Mouse (Mus musculus): ENCODE data around the gene Dusp13. TPM values are rescaled to one million over a fixed set of nuclear protein-coding genes. Genes with fewer than 3 reads are reported as not detected.

Gene Dusp13
- polyA plus RNA-seq, 1 experiment from 2014 or later = 0.51 TPM

DNA sequence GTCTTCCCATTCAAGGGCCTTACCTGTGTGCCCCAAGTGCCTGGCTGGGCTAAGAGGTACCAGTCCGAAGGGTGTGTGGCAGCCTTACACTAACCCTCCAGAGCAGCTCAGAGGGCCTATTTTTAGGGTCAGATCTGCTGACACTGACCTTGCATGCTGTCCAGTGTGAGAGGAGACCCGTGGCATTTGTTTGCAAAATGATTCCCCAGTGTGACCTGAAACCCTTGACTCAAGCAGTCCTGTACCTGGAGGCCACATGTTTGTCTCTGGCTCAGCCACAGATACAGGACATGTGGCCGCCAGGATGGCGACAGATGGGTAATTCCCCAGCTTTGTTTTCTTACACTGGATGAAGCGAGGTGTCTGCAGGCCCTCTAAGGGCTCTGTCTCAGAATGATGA is 36.5 kb downstream of the Dusp13 start, which contains the start of gene Dupd1:
Gene Dupd1, minus strand, starts transcription at position 91 of the 400 bp plus-strand sequence.
- 77% methylated on average over 5 of the region's 5 CpGs for WGBS
- no peaks in the 10 kb centered on the region for H3K4me1 ChIP-seq (replicated peaks; ENCODE audit: control insufficient read depth, insufficient read depth, low read length)
- H3K27me3 ChIP-seq (ENCODE audit: control insufficient read depth, insufficient read depth, low read length) = no peaks in the 10 kb centered on the region
- DNase-seq (ENCODE audit: low spot score) (no peak), ATAC-seq (ENCODE audit: low FRiP score) (no peak)
- no peak within 1 kb of the TSS for H3K4me2 ChIP-seq (replicated peaks)
- no peak within 1 kb of the TSS for H3K9ac ChIP-seq
- no peak within 1 kb of the TSS for H3K4me3 ChIP-seq (replicated peaks; ENCODE audit: low read length)
- H3K36me3 ChIP-seq (replicated peaks; ENCODE audit: control insufficient read depth, insufficient read depth) = no peaks in the 10 kb centered on the region
- no peak within 1 kb of the TSS for H3K27ac ChIP-seq
- H3K9me3 ChIP-seq (ENCODE audit: control insufficient read depth, low read length) = no peaks in the 10 kb centered on the region

DNA sequence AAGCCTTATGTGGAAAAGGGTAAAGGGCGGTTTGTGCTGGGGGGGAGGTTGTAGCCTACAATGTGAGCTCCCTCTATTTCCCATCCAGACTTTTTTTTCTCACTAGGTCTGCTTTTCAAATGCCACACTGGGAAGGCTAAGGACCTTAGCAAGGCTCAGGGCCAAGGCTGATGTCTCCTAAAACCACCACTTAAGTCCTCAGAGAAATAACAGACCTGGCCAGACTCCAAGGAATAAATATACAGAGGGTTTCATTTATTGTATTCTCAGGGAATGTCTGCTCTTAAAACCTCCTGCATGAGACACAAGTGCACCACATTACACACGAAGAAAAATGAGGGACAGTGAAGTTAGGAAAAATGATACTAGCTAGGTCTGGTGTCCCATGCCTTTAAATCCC is 39.8 kb downstream of the Dusp13 start:
- H3K4me3 ChIP-seq (replicated peaks; ENCODE audit: low read length) = no peak overlapping the region
- H3K9me3 ChIP-seq (ENCODE audit: control insufficient read depth, low read length) = no peaks in the 10 kb centered on the region
- no peaks in the 10 kb centered on the region for H3K36me3 ChIP-seq (replicated peaks; ENCODE audit: control insufficient read depth, insufficient read depth)
- no peaks in the 10 kb centered on the region for H3K4me1 ChIP-seq (replicated peaks; ENCODE audit: control insufficient read depth, insufficient read depth, low read length)
- DNase-seq (ENCODE audit: low spot score) = no peak
- H3K9ac ChIP-seq = no peak overlapping the region
- WGBS = 89% methylated on average over 2 of the region's 2 CpGs
- ATAC-seq (ENCODE audit: low FRiP score) = no peak
- no peak overlapping the region for H3K27ac ChIP-seq
- no peak overlapping the region for H3K4me2 ChIP-seq (replicated peaks)
- no peaks in the 10 kb centered on the region for H3K27me3 ChIP-seq (ENCODE audit: control insufficient read depth, insufficient read depth, low read length)

DNA sequence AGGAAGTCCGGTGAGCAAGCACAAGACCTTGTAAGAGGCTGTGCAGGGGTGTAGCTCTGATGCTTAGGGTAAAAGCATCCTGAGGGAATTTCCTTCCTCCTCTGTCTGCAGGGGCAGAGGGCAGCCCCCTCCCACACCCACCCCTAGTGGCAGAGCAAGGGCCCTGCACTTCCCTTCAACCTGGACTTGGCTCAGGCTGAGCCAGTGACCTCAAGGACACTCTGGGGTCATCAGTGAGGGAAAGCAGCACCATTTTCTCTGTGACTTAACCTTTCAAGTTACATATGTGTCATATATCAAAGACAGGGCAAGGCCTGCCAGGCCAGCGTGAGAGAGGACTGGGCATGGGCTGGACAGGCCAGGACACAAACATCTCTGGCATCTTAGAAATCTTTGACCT is 41.4 kb downstream of the Dusp13 start:
- H3K36me3 ChIP-seq (replicated peaks; ENCODE audit: control insufficient read depth, insufficient read depth) = no peaks in the 10 kb centered on the region
- no peaks in the 10 kb centered on the region for H3K9me3 ChIP-seq (ENCODE audit: control insufficient read depth, low read length)
- H3K27ac ChIP-seq = no peak overlapping the region
- ATAC-seq (ENCODE audit: low FRiP score) = no peak
- H3K4me2 ChIP-seq (replicated peaks) = no peak overlapping the region
- 73% methylated on average over 2 of the region's 2 CpGs for WGBS
- H3K9ac ChIP-seq = no peak overlapping the region
- no peak overlapping the region for H3K4me3 ChIP-seq (replicated peaks; ENCODE audit: low read length)
- H3K4me1 ChIP-seq (replicated peaks; ENCODE audit: control insufficient read depth, insufficient read depth, low read length) = no peaks in the 10 kb centered on the region
- no peaks in the 10 kb centered on the region for H3K27me3 ChIP-seq (ENCODE audit: control insufficient read depth, insufficient read depth, low read length)
- no peak for DNase-seq (ENCODE audit: low spot score)

DNA sequence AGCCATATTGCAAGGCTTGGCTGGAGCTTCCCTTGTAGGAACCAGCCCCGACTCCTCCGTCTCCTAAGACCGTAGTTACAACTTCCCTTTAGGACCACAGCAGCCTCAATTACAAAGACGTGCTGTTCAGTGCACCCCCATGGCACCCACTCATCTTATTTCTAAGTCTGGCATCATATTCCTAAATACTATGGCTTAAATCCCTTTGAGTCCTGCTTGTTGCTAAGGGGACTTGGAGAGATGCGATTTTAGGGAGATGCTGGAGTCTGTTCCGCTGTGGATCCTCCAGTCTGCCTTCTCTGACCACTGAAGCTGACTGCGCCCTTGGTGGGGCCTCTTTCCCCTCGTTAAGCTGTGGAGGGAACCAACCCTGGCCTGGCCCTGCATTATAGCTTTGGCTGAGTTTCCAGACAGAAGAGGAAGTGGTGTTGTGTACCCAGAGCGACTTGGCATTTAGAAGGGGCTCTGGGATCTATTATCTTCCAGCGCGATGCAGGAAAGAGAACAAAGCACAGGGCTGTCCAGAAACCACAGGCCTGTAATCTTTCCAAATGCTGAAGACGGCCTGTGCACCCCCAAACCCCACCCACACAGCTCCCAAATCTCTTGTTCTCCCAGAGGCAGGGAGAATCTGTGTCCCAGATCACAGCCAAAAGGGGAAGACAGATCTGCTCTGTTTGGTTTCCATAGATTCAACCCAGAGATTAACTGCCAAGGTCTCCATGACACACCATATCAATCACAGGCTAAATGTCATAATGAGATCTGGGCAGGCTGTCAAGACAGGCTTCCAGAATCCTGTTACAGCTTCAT is 44.0 kb downstream of the Dusp13 start:
- Histone ChIP-seq H3K27ac (peak overlapping the region; percentile 30; the same call in 1 of the 2 replicates), H3K36me3 (replicated peaks; ENCODE audit: control insufficient read depth, insufficient read depth) (no peaks in the 10 kb centered on the region), H3K27me3 (ENCODE audit: control insufficient read depth, insufficient read depth, low read length) (no peaks in the 10 kb centered on the region), H3K9me3 (ENCODE audit: control insufficient read depth, low read length) (no peaks in the 10 kb centered on the region), H3K4me3 (replicated peaks; ENCODE audit: low read length) (no peak overlapping the region), H3K4me2 (replicated peaks) (no peak overlapping the region), H3K9ac (no peak overlapping the region), H3K4me1 (replicated peaks; ENCODE audit: control insufficient read depth, insufficient read depth, low read length) (no peaks in the 10 kb centered on the region)
- DNase-seq (ENCODE audit: low spot score) (peak; percentile 33), ATAC-seq (ENCODE audit: low FRiP score) (peak; percentile 55; the same call in 1 of the 2 replicates)
- 56% methylated on average over 12 of the region's 12 CpGs for WGBS

DNA sequence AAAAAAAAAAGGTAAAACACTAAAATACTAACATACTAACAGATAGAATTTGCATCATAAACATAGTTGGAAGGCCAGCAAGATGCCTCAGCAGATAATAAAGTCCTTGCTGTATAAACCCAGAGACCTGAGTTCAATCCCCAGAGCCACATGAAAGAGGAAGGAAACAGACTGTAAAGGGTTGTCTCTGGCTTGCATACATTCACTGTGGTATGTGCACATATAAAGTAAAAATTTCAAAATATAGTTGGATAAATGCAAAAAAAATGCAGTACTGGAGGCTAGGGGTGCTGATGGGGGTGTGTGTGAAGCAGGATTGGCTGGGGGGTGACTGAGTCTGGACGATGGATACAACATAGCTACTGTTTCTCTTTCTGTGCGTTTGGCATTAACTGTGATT is 45.5 kb downstream of the Dusp13 start:
- DNase-seq (ENCODE audit: low spot score) = no peak
- no peaks in the 10 kb centered on the region for H3K36me3 ChIP-seq (replicated peaks; ENCODE audit: control insufficient read depth, insufficient read depth)
- no peaks in the 10 kb centered on the region for H3K27me3 ChIP-seq (ENCODE audit: control insufficient read depth, insufficient read depth, low read length)
- H3K27ac ChIP-seq = no peak overlapping the region
- no peak overlapping the region for H3K4me3 ChIP-seq (replicated peaks; ENCODE audit: low read length)
- no peaks in the 10 kb centered on the region for H3K4me1 ChIP-seq (replicated peaks; ENCODE audit: control insufficient read depth, insufficient read depth, low read length)
- H3K4me2 ChIP-seq (replicated peaks) = no peak overlapping the region
- no peak for ATAC-seq (ENCODE audit: low FRiP score)
- H3K9ac ChIP-seq = no peak overlapping the region
- 90% methylated on average over 2 of the region's 2 CpGs for WGBS
- H3K9me3 ChIP-seq (ENCODE audit: control insufficient read depth, low read length) = no peaks in the 10 kb centered on the region

DNA sequence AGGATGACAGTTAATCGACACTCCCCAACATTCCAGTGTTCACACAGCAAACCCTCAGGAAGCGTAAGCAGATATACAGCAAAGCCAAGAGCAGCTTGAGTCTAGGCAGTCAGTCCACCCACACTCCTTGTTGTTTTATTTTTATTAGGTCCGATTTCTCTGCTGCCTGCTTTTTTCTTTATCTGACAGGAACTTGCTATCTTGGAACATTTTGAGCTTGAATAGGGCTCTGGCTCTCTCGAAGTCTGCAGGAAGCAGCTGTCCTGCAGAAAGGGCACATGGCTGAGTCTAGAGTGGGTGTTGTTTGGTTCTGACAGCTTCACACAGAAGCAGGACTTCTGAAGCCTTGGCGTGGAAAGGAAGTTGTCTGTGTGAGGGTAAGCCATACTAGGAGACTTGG is 47.7 kb downstream of the Dusp13 start:
- no peak for DNase-seq (ENCODE audit: low spot score)
- Histone ChIP-seq H3K36me3 (replicated peaks; ENCODE audit: control insufficient read depth, insufficient read depth) (no peaks in the 10 kb centered on the region), H3K4me2 (replicated peaks) (no peak overlapping the region), H3K9ac (no peak overlapping the region), H3K4me3 (replicated peaks; ENCODE audit: low read length) (no peak overlapping the region), H3K27ac (no peak overlapping the region), H3K4me1 (replicated peaks; ENCODE audit: control insufficient read depth, insufficient read depth, low read length) (no peaks in the 10 kb centered on the region), H3K9me3 (ENCODE audit: control insufficient read depth, low read length) (no peaks in the 10 kb centered on the region), H3K27me3 (ENCODE audit: control insufficient read depth, insufficient read depth, low read length) (no peaks in the 10 kb centered on the region)
- 87% methylated on average over 5 of the region's 5 CpGs for WGBS
- ATAC-seq (ENCODE audit: low FRiP score) = no peak

DNA sequence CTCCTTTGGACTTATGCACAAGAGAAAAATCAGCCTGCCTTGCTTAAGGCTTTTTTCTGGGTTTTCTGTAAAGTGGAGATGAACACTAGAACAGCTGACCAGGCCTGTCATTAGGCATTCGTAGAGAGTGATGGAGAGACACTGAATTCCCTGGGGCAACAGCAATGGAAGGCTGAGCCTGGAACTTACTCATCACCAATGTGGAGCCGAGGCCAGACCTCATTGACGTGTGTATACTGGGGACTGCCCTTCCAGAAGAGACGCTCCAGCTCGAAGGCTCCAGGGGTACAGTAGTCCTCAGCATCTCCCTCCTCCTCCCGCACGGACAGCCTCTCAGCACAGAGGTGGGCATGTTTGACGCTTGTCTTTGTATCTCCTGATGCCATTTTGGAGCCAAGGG is 48.3 kb downstream of the Dusp13 start:
- Histone ChIP-seq H3K27ac (no peak overlapping the region), H3K9ac (no peak overlapping the region), H3K9me3 (ENCODE audit: control insufficient read depth, low read length) (no peaks in the 10 kb centered on the region), H3K4me3 (replicated peaks; ENCODE audit: low read length) (no peak overlapping the region), H3K4me1 (replicated peaks; ENCODE audit: control insufficient read depth, insufficient read depth, low read length) (no peaks in the 10 kb centered on the region), H3K27me3 (ENCODE audit: control insufficient read depth, insufficient read depth, low read length) (no peaks in the 10 kb centered on the region), H3K36me3 (replicated peaks; ENCODE audit: control insufficient read depth, insufficient read depth) (no peaks in the 10 kb centered on the region), H3K4me2 (replicated peaks) (no peak overlapping the region)
- no peak for ATAC-seq (ENCODE audit: low FRiP score)
- WGBS = 86% methylated on average over 8 of the region's 8 CpGs
- no peak for DNase-seq (ENCODE audit: low spot score)

DNA sequence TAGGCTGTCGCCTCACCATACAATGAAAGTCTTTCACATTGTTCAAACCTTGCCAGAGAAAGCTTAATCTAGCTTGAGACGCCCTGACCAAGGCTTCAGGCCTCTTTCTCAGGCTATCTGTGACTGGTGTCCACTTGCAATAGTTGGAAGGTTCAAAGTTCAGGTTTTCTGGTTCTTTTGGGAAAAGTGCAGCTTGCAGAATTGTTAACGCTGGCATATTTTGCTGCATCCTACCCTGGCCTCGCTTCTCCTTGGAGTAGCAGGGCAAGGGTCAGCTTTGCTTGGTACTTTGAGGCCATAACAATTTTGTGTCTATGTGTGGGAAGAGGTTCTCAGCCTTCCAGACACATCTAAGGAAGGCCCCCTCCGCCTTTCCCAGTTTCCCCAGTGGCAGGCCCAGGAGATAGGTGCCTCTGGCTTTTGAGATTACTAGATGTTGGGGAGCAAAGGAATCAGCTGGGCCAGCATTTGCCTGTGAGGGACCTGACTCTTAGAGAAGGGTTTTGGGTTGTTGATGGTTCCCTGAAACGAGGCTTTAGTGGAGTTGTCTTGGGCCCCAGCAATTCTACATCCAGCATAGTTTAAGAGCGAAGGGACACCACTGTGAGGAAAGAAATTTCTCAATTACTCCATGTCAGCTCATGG is 54.7 kb downstream of the Dusp13 start:
- DNase-seq (ENCODE audit: low spot score) (no peak), ATAC-seq (ENCODE audit: low FRiP score) (no peak)
- Histone ChIP-seq H3K4me3 (replicated peaks; ENCODE audit: low read length) (no peak overlapping the region), H3K36me3 (replicated peaks; ENCODE audit: control insufficient read depth, insufficient read depth) (no peaks in the 10 kb centered on the region), H3K4me1 (replicated peaks; ENCODE audit: control insufficient read depth, insufficient read depth, low read length) (no peaks in the 10 kb centered on the region), H3K4me2 (replicated peaks) (no peak overlapping the region), H3K27ac (no peak overlapping the region), H3K27me3 (ENCODE audit: control insufficient read depth, insufficient read depth, low read length) (no peaks in the 10 kb centered on the region), H3K9ac (no peak overlapping the region), H3K9me3 (ENCODE audit: control insufficient read depth, low read length) (0 out of 2 replicates have a peak, but pooled peaks cover 3% of the 10 kb centered on the region)
- 83% methylated on average over 7 of the region's 7 CpGs for WGBS

DNA sequence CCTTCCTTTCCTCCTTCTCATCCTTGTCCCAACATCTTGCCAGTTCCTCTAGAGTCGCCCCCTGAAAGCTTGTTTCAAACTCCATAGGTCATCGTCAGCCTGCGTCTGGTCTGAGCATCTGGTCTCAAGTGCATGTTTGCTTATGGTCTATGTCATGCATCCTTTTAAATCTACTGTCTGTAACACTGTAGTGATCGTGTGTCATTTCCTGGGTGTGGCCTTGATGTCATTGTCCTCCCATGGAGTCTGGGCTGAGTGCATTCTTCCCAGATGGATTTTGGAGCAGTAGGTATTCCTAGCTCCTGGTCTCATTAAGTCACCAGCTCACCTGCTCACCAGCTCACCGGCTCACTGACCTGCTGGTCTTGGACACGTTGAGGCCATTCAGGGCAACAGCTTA is 56.0 kb downstream of the Dusp13 start:
- no peak for DNase-seq (ENCODE audit: low spot score)
- H3K4me2 ChIP-seq (replicated peaks) = no peak overlapping the region
- 81% methylated on average over 6 of the region's 6 CpGs for WGBS
- H3K27me3 ChIP-seq (ENCODE audit: control insufficient read depth, insufficient read depth, low read length) = no peaks in the 10 kb centered on the region
- no peaks in the 10 kb centered on the region for H3K36me3 ChIP-seq (replicated peaks; ENCODE audit: control insufficient read depth, insufficient read depth)
- no peak overlapping the region for H3K27ac ChIP-seq
- H3K4me3 ChIP-seq (replicated peaks; ENCODE audit: low read length) = no peak overlapping the region
- H3K9ac ChIP-seq = no peak overlapping the region
- no peak for ATAC-seq (ENCODE audit: low FRiP score)
- H3K4me1 ChIP-seq (replicated peaks; ENCODE audit: control insufficient read depth, insufficient read depth, low read length) = no peaks in the 10 kb centered on the region
- H3K9me3 ChIP-seq (ENCODE audit: control insufficient read depth, low read length) = 0 out of 2 replicates have a peak, but pooled peaks cover 3% of the 10 kb centered on the region
